Mouse (Mus musculus): ENCODE data around the gene Ppp4r3b.

DNA sequence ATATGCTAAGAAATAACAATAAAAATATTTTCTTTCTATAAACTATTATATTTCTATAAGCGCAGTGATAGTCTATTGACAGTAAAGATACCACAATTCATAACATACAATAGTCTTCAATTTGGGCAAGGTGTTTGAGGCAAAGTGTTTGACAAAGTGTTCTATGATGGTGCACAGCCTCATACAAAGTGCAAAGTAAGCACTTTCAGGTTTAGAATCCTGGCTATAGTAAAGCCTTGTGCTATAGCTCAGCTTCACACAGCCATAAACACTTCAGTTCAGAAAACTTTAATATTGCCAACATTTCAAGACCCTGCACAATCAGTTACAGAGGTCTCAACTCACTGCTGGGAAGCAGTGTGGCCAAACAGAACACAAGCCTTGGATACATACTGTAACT lies 66.7 kb downstream of the Ppp4r3b start:
- TF ChIP-seq CTCF (IDR thresholded peaks at IDR 0.05; ENCODE audit: low read depth, low read length) (no peak), POLR2A (IDR thresholded peaks at IDR 0.05; ENCODE audit: extremely low read depth, insufficient read depth, low read length) (no peak)

Data from liver, adult 2 months (tissue).